Mouse (Mus musculus) spleen, adult 12 weeks (tissue): ENCODE data around the gene Sox13.
"Not testable (repeated sequence)": the region's sequence is repeated elsewhere in the genome, so short reads cannot be mapped to it uniquely, and the experiment has no call there.

Source experiments
- DNase-seq: peaks from one replicate; pipeline ENCODE4 v3.0.0; 2022; ENCODE audit warnings: low spot score

Gene Sox13

GRCm38 (mm10) chr1:133367606-133368488 is 56.3 kb downstream of the Sox13 start:
- DNase-seq, result no peak

GRCm38 (mm10) chr1:133366951-133367605 is 57.1 kb downstream of the Sox13 start:
- DNase-seq, result no peak

DNA sequence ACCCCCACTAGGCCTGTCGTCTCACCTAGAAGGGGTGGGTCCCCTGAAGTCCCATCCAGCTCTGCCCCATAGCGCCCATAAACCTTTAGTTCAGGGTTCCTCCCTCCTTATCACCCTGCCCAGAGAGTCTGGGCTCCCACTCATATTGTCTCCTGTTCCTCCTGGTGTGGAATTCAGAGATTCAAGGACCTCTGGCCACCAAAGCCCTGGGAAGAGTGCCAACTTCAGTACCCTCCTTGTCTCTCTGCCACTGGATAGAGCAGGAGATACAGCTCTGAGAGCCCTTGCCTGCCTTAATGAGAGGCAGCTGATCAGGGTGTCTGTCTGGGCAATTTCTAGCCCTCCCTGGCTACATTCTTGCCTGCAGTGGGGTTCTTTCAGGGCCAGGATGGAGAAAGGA is 59.3 kb downstream of the Sox13 start:
- no peak for DNase-seq

- DNase-seq, result no peak
Observed at GRCm38 (mm10) chr1:133364022-133364630, 60.1 kb downstream of the Sox13 start.

GRCm38 (mm10) chr1:133363276-133364021 is 60.7 kb downstream of the Sox13 start, which contains the start of gene Etnk2:
Etnk2 (plus strand) TSS chr1:133363572.
- DNase-seq, result peak; percentile 34

DNA sequence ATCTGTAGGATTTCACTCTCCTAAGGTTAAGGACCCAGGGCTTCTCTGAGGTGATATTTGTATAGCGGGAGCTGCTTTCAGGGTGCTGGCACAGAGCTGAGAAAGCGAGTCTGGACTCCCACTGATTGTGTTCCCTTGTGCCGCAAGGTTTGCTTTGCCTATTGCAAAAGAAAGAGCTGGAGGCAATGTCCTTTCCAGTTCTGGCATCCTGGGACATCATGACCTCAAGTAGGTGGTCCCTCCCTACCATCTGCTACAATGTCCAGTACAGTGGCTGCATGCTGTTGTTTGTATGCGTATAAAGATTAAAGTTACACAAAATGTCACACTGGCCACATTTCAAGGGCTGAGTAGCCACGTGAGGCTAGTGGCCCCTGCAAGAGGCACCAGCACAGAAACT is 62.1 kb downstream of the Sox13 start:
- DNase-seq, result no peak

GRCm38 (mm10) chr1:133361006-133361405 is 63.2 kb downstream of the Sox13 start:
- DNase-seq, result no peak

DNA sequence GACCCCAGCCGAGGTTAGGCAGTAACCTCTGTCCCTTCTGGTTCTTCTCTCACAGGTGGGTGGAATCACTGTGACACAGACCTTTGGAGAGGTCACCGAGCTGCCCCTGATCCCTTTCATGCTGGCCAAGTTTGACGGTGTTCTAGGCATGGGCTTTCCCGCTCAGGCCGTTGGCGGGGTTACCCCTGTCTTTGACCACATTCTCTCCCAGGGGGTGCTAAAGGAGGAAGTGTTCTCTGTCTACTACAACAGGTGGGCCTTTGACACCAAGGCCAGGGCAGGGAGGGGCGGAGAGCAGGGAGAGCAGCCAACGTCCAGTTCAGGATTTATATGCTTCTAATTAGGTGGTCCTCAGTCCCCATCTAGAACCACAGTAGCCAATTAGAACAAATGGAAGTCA is 67.8 kb downstream of the Sox13 start:
- DNase-seq, result no peak

GRCm38 (mm10) chr1:133355912-133356311 is 68.3 kb downstream of the Sox13 start:
- DNase-seq, result no peak

GRCm38 (mm10) chr1:133355469-133355868 is 68.7 kb downstream of the Sox13 start:
- DNase-seq, result no peak

- no peak for DNase-seq
Observed at GRCm38 (mm10) chr1:133353371-133353809, 70.8 kb downstream of the Sox13 start.

GRCm38 (mm10) chr1:133351762-133352161 is 72.4 kb downstream of the Sox13 start:
- no peak for DNase-seq

- DNase-seq, result no peak
Observed at GRCm38 (mm10) chr1:133350210-133350609, 74.0 kb downstream of the Sox13 start, which contains the start of gene Ren1. Ren1 (plus strand) TSS chr1:133350510.

- no peak for DNase-seq
Observed at GRCm38 (mm10) chr1:133347693-133348520, 76.3 kb downstream of the Sox13 start.

DNA sequence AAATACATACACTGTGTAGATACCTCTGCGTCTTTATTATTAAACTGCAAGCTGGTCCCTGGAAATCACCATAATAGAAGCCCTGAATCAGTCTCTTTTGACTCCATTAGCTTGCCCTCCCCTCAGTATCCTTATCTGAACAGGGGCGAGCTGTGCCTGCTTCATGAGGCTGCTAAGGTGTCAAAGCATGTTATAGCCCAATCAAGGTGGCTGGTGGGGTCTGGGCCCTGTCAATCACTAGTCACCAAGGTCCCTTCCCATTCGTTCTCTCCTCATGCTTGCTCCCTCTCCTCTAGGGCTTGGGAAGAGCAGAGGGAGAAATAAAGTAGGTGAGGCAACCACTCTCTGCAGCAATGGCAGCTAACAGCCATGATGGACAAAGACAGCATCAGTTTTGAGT is 77.0 kb downstream of the Sox13 start:
- no peak for DNase-seq

DNA sequence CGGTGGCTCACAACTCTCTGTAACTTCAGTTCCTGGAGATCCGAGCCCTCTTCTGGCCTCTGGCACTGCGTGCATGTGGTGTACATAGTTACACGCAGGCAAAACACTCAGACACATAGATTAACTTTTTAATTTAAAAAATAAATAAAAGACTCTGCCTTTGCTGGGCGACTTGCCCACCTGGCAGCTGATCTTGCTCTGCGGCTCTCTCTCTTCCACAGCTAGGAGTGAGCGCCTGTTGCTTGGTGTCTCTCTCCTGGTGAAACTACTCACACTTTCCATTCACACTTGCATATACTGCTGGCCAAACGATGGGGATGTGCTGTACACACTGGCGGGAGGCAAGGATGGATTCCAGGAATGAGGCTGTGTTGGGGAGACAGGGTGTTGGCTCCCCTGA is 77.6 kb downstream of the Sox13 start:
- no peak for DNase-seq

GRCm38 (mm10) chr1:133344357-133344756 is 79.8 kb downstream of the Sox13 start:
- DNase-seq, result no peak

DNA sequence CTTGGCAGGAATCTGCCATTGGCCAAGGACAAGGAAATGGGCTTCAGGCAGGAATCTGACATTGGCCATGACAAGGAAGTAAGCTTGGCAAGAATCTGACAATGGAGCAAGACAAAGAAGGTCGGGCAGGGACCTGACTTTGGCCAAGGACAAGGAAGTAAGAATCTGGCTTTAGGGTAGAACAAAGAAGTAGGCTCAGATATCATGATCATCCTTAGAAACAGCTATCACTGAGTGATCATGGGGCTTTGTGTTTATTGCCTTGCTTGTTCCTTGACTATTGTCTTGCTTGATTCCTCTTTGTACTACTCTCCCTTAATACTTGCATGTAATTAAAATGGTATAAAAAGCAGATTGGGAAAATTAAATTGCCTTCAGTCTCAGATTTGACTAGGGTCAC is 83.8 kb downstream of the Sox13 start:
- DNase-seq, result not testable (repeated sequence)

GRCm38 (mm10) chr1:133333937-133334336 is 90.2 kb downstream of the Sox13 start:
- no peak for DNase-seq

DNA sequence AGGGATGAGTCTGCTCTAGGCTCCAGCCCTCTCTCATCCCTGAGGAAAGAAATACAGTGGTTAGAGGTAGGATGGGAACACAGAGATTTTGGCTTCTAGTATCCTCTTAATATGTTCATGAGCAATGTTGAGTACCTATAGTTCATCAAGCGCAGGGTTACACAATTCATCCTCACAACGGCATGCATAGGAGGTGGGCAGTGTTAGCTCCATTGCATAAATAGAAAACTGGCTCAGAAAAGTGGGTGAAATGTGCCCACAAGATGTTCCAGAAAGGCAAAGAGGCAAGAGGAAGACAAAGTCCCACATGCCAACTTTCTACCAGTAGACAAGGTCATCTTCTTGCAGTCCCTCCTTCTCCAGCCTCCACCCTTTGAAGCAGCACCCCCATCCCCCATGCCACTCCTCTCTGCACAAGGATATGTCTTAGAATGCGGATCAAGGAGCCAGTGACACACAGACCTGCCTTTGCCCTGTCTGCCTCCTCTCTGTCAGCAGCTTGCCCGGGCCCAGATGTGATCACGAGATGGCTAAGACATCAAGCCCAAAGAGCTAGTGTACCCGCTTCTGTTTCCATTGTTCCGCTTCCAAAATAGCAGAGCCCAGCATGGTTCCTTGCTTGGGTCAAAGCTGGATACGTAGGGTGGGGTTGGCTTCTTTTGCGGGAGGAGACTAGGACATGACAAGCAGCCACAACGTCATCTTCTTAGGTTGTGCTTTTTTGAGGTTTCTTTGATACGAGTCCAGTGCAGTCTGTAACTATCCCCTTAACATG is 91.3 kb downstream of the Sox13 start:
- DNase-seq, result no peak
